Mouse (Mus musculus): Measurements from ENCODE around the gene Atf2. TPM values are rescaled to one million over a fixed set of nuclear protein-coding genes. Genes with fewer than 3 reads are reported as not detected.
"Not testable (repeated sequence)": the region's sequence is repeated elsewhere in the genome, so short reads cannot be mapped to it uniquely, and the experiment has no call there.

Atf2 gene
- polyA plus RNA-seq, 1 experiment from 2014 or later = 43.4 TPM

DNA sequence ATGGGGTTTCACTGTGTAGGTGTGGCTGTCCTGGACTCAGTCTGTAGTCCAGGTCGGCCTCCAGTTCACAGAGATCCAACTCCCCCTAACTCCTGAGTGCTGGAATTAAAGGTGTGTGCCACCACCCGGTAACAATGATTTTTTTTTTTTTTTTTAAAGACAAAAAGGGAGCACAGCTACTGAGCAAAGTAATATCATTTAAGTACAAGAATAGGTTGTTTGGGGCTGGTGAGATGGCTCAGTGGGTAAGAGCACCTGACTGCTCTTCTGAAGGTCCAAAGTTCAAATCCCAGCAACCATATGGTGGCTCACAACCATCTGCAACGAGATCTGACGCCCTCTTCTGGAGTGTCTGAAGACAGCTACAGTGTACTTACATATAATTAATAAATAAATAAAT, 4.5 kb upstream of the Atf2 start:
- H3K4me1 ChIP-seq (ENCODE audit: control insufficient read depth, insufficient read depth, low read length); H3K9ac ChIP-seq (ENCODE audit: low read length); H3K27ac ChIP-seq (ENCODE audit: low read length); H3K36me3 ChIP-seq (ENCODE audit: control insufficient read depth, insufficient read depth); H3K4me2 ChIP-seq (ENCODE audit: low read depth, low read length); H3K9me3 ChIP-seq (replicated peaks; ENCODE audit: control insufficient read depth, low read length); H3K4me3 ChIP-seq (ENCODE audit: low read length); ATAC-seq (replicated peaks; ENCODE audit: extremely low read depth, insufficient read depth, low FRiP score); H3K27me3 ChIP-seq (ENCODE audit: control insufficient read depth, insufficient read depth, low read length): not testable (repeated sequence)
- 67% methylated on average over 4 of the region's 4 CpGs for WGBS

DNA sequence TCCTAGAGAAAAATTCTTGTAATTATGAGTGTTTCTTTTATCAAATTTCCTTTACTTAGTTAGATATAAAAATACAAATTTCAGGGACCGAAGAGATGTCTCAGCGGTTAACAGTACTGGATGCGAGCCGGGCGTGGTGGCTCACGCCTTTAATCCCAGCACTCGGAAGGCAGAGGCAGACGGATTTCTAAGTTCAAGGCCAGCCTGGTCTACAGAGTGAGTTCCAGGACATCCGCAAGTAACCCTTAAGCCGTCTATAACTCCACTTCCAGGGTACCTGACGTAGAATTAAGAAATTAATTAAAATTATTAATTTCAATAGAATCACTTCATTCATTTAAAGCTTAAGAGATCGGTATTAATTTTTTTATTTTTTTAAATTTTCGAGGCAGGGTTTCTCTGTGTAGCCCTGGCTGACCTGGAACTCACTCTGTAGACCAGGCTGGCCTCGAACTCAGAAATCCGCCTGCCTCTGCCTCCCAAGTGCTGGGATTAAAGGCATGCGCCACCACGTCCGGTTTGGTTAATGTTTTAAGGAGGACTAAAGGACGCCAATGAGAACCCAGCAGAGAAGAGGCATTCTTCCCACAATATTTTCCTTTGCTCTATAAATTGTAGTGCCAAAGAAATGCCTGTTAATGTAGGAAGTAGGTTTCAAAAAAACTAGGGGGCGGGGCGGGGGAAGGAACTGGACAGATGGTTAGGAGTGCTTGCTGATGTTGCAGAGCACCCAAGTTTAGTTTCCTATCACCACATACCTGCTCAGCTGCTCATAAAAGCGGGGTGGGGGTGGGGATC, 1.2 kb upstream of the Atf2 start:
- WGBS = 57% methylated on average over 22 of the region's 22 CpGs
- Histone ChIP-seq H3K27ac (ENCODE audit: low read length) (no peak overlapping the region; the same call in 1 of the 2 replicates), H3K4me3 (ENCODE audit: low read length) (peak overlapping the region; percentile 85), H3K27me3 (ENCODE audit: control insufficient read depth, insufficient read depth, low read length) (no peaks in the 10 kb centered on the region), H3K9ac (ENCODE audit: low read length) (peak overlapping the region; percentile 79), H3K36me3 (ENCODE audit: control insufficient read depth, insufficient read depth) (no peaks in the 10 kb centered on the region), H3K4me2 (ENCODE audit: low read depth, low read length) (peak overlapping the region; percentile 82), H3K4me1 (ENCODE audit: control insufficient read depth, insufficient read depth, low read length) (peaks cover 7% of the 10 kb centered on the region), H3K9me3 (replicated peaks; ENCODE audit: control insufficient read depth, low read length) (no peaks in the 10 kb centered on the region)
- ATAC-seq (replicated peaks; ENCODE audit: extremely low read depth, insufficient read depth, low FRiP score) = no peak

DNA sequence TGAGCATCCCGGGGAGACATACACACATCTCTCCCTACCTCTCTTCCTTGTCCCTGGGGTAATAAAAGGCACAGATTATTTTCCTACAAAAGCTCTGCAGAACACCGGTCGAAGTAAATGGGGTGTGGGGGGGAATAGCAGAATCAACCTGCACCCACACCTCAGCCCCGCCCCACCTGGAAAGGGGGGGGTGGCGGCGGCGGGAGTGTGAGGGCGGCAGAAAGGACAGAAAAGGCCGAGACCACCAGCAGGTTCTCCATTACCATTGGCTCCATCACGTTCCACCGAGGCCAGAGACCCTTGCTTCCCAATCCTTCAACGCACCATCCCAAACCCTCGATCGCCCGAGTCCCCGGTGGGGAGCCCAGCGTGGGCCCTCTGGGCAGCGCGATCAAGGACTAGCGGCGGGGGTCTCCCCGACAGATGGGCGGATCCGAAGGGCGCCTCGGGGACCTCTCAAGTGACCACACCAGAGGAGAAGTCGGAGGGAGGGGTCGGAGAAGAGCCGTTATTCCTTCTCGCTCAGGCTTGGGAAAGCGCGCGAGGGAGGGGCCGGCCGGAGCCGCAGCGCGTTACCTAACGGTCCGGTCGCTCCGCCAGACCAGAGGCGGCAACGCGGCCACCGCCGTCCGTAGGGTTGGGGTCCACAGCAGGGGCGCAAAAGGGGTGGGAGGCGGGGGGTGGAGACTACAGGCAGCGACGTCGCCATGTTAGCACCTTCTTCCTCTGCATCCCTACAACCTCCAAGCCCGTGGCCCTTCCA, 557 bp downstream of the Atf2 start:
- ATAC-seq (replicated peaks; ENCODE audit: extremely low read depth, insufficient read depth, low FRiP score) = peak; percentile 47
- peak overlapping the region; percentile 95 for H3K4me2 ChIP-seq (ENCODE audit: low read depth, low read length)
- peak overlapping the region; percentile 85 for H3K9ac ChIP-seq (ENCODE audit: low read length)
- peaks cover 7% of the 10 kb centered on the region for H3K4me1 ChIP-seq (ENCODE audit: control insufficient read depth, insufficient read depth, low read length)
- H3K4me3 ChIP-seq (ENCODE audit: low read length) = peak overlapping the region; percentile 73
- WGBS = under 1% methylated on average over 53 of the region's 54 CpGs
- H3K9me3 ChIP-seq (replicated peaks; ENCODE audit: control insufficient read depth, low read length) = no peaks in the 10 kb centered on the region
- H3K36me3 ChIP-seq (ENCODE audit: control insufficient read depth, insufficient read depth) = no peaks in the 10 kb centered on the region
- peak overlapping the region; percentile 91 for H3K27ac ChIP-seq (ENCODE audit: low read length)
- H3K27me3 ChIP-seq (ENCODE audit: control insufficient read depth, insufficient read depth, low read length) = no peaks in the 10 kb centered on the region

DNA sequence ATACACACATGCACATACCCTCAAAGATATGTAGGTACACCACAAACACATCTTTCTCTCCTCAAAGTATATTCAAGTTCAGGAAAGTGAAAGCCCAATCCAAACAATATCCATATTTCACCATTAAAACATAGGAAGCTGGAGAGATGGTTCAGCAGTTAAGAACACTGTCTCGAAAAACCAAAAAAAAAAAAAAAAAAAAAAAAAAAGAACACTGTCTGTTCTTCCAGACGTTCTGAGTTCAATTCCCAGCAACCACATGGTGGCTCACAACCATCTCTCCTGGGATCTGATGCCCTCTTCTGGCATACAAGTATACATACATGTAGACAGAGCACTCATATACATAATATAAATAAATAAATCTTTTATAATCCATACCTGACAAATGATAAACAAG, 6.4 kb downstream of the Atf2 start:
- Histone ChIP-seq H3K9me3 (replicated peaks; ENCODE audit: control insufficient read depth, low read length) (no peaks in the 10 kb centered on the region), H3K4me1 (ENCODE audit: control insufficient read depth, insufficient read depth, low read length) (peaks cover 2% of the 10 kb centered on the region; the same call in 1 of the 2 replicates), H3K27me3 (ENCODE audit: control insufficient read depth, insufficient read depth, low read length) (no peaks in the 10 kb centered on the region), H3K27ac (ENCODE audit: low read length) (no peak overlapping the region), H3K4me3 (ENCODE audit: low read length) (no peak overlapping the region), H3K9ac (ENCODE audit: low read length) (no peak overlapping the region), H3K4me2 (ENCODE audit: low read depth, low read length) (no peak overlapping the region), H3K36me3 (ENCODE audit: control insufficient read depth, insufficient read depth) (no peaks in the 10 kb centered on the region)
- WGBS = 79% methylated on average over 2 of the region's 2 CpGs
- ATAC-seq (replicated peaks; ENCODE audit: extremely low read depth, insufficient read depth, low FRiP score) = no peak

DNA sequence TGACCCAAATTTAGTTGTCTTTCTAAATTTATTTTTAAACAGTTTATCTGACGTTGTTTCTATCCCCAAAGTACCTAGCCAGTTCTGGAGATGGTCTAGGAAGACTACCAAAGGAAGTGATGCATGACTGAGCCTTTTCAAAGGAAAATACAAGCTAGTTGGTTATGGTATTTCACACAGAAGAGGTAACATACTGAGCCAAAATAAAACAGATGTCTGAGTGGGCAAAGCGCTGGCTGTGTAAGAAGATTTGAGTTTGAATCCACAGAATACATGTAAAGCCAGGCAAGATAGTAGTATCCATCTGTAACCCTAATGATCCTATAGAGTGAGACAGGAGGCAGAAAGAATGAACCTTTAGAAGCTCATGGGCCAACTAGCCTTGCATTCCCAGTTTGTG, 14.5 kb downstream of the Atf2 start:
- Histone ChIP-seq H3K9ac (ENCODE audit: low read length) (no peak overlapping the region), H3K27ac (ENCODE audit: low read length) (no peak overlapping the region), H3K9me3 (replicated peaks; ENCODE audit: control insufficient read depth, low read length) (no peaks in the 10 kb centered on the region), H3K36me3 (ENCODE audit: control insufficient read depth, insufficient read depth) (peaks cover 8% of the 10 kb centered on the region; the same call in 1 of the 2 replicates), H3K4me2 (ENCODE audit: low read depth, low read length) (no peak overlapping the region), H3K27me3 (ENCODE audit: control insufficient read depth, insufficient read depth, low read length) (no peaks in the 10 kb centered on the region), H3K4me1 (ENCODE audit: control insufficient read depth, insufficient read depth, low read length) (peaks cover 4% of the 10 kb centered on the region), H3K4me3 (ENCODE audit: low read length) (no peak overlapping the region)
- WGBS = 86% methylated on average over 2 of the region's 2 CpGs
- no peak for ATAC-seq (replicated peaks; ENCODE audit: extremely low read depth, insufficient read depth, low FRiP score)

DNA sequence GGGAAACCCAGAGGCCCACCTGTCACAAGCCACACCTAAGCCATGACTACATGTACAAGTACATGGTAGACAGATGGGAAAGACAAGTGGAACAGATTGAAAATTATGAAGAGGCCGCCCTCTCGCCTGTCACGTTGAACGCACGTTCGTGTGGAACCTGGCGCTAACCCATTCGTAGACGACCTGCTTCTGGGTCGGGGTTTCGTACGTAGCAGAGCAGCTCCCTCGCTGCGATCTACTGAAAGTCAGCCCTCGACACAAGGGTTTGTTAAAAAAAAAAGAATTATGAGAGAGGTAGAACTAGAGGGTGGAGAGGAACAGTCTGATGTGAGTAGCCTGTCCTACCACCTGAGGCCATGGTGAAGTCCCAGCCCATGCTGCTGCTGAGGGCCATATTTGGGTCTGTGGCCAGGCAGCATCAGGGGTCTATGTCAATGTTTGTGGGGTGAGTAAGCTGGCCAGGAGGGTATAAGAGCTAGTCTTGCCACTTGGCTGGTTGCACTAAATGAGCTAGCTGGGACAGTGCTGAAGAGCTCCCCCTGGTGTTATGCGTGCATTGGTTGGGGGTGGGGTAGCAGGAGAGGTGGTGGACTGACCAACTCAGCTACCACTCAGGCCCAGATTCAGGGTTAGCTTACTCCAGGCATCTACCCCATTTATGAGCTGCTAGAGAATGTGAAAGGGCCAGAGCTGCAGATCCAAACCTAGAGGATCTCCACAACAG, 24.5 kb downstream of the Atf2 start:
- H3K4me3 ChIP-seq (ENCODE audit: low read length) = no peak overlapping the region
- peaks cover 8% of the 10 kb centered on the region; the same call in 1 of the 2 replicates for H3K36me3 ChIP-seq (ENCODE audit: control insufficient read depth, insufficient read depth)
- H3K9me3 ChIP-seq (replicated peaks; ENCODE audit: control insufficient read depth, low read length) = no peaks in the 10 kb centered on the region
- H3K4me2 ChIP-seq (ENCODE audit: low read depth, low read length) = no peak overlapping the region
- no peaks in the 10 kb centered on the region for H3K27me3 ChIP-seq (ENCODE audit: control insufficient read depth, insufficient read depth, low read length)
- no peak overlapping the region for H3K27ac ChIP-seq (ENCODE audit: low read length)
- no peaks in the 10 kb centered on the region for H3K4me1 ChIP-seq (ENCODE audit: control insufficient read depth, insufficient read depth, low read length)
- 77% methylated on average over 16 of the region's 16 CpGs for WGBS
- no peak overlapping the region for H3K9ac ChIP-seq (ENCODE audit: low read length)
- no peak for ATAC-seq (replicated peaks; ENCODE audit: extremely low read depth, insufficient read depth, low FRiP score)

DNA sequence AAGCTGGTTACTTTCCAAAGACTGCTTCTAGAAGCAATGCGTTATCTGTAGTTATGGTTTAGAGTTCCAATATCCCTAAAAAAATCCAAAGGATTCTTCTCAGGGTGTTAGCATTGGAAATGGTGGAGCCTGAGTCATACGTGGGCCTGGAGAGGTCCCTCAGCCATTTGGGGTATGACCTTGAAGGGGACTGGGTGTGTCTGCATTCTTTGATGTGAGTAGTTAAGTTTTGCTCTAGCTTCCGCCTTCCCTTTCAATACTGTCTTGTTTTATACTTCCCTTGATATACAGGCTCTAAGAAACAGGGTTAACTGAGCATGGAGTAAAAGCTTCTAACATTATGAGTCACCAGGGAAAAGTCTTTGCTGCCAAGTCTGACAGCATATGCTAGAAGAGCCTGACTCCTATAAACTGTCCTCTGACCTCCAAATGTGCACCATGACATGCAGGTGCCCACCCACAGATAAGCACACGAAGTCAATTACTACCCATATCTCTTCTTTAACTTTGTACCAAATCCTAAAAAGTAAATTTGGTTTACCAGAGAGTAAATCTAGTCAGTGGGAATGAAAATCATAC, 32.3 kb downstream of the Atf2 start:
- WGBS = 72% methylated on average over 4 of the region's 4 CpGs
- H3K27me3 ChIP-seq (ENCODE audit: control insufficient read depth, insufficient read depth, low read length) = no peaks in the 10 kb centered on the region
- no peaks in the 10 kb centered on the region for H3K36me3 ChIP-seq (ENCODE audit: control insufficient read depth, insufficient read depth)
- no peak overlapping the region for H3K4me2 ChIP-seq (ENCODE audit: low read depth, low read length)
- peaks cover 3% of the 10 kb centered on the region; the same call in 1 of the 2 replicates for H3K4me1 ChIP-seq (ENCODE audit: control insufficient read depth, insufficient read depth, low read length)
- H3K9me3 ChIP-seq (replicated peaks; ENCODE audit: control insufficient read depth, low read length) = no peaks in the 10 kb centered on the region
- no peak overlapping the region for H3K9ac ChIP-seq (ENCODE audit: low read length)
- ATAC-seq (replicated peaks; ENCODE audit: extremely low read depth, insufficient read depth, low FRiP score) = no peak
- H3K27ac ChIP-seq (ENCODE audit: low read length) = no peak overlapping the region
- H3K4me3 ChIP-seq (ENCODE audit: low read length) = no peak overlapping the region

DNA sequence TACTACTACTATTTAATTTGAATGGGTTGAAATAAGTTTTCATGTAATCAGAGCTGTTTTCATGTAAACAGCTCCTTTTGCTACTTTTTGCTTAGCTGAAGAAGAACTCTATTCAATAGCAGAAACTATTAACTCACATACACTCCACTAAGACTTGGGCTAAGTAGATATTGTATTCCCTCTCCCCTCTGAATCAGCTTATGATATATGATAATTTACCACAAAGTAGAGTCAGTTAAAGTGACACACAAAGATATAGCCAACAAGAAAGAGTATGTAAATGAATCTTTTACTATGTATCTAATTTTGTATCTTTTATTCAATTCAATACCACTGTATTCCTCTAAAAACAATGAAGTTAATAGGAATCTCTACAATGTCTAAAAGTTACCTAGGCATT, 35.1 kb downstream of the Atf2 start:
- H3K27me3 ChIP-seq (ENCODE audit: control insufficient read depth, insufficient read depth, low read length) = no peaks in the 10 kb centered on the region
- H3K4me2 ChIP-seq (ENCODE audit: low read depth, low read length) = no peak overlapping the region
- no peaks in the 10 kb centered on the region for H3K36me3 ChIP-seq (ENCODE audit: control insufficient read depth, insufficient read depth)
- H3K4me3 ChIP-seq (ENCODE audit: low read length) = no peak overlapping the region
- no peak overlapping the region for H3K9ac ChIP-seq (ENCODE audit: low read length)
- no peak overlapping the region for H3K27ac ChIP-seq (ENCODE audit: low read length)
- H3K9me3 ChIP-seq (replicated peaks; ENCODE audit: control insufficient read depth, low read length) = no peaks in the 10 kb centered on the region
- ATAC-seq (replicated peaks; ENCODE audit: extremely low read depth, insufficient read depth, low FRiP score) = no peak
- peaks cover 3% of the 10 kb centered on the region; the same call in 1 of the 2 replicates for H3K4me1 ChIP-seq (ENCODE audit: control insufficient read depth, insufficient read depth, low read length)

Data from heart, embryonic 16.5 days (tissue).